Mouse (Mus musculus) brain, embryonic 14.5 days (tissue): ENCODE measurements around the gene Gsap.

Experiments used
- CTCF ChIP-seq: fragments of 200-500 bp; IDR thresholded peaks from 2 replicates; pipeline ENCODE4 v1.5.1; 2012; ENCODE audit warnings: inconsistent platforms, mild to moderate bottlenecking, moderate library complexity, borderline replicate concordance; ENCODE audit not compliant: insufficient read depth, insufficient read length; ENCODE audit errors: extremely low read depth
- POLR2A ChIP-seq: fragments of 200-500 bp; IDR thresholded peaks from 2 replicates; pipeline ENCODE4 v1.6.1; 2012; ENCODE audit warnings: mild to moderate bottlenecking, inconsistent platforms, borderline replicate concordance; ENCODE audit not compliant: poor library complexity, insufficient read depth, insufficient read length, severe bottlenecking; ENCODE audit errors: extremely low read depth

GRCm38 (mm10) chr5:21206014-21206413 is 20.0 kb downstream of the Gsap start:
- TF ChIP-seq POLR2A (no peak), CTCF (no peak)
